Mouse (Mus musculus): ENCODE measurements around the gene Itga6. TPM values are rescaled to one million over a fixed set of nuclear protein-coding genes. Genes with fewer than 3 reads are reported as not detected.
"Not testable (repeated sequence)": the region's sequence is repeated elsewhere in the genome, so short reads cannot be mapped to it uniquely, and the experiment has no call there.

Itga6 gene
- total RNA-seq, 2 experiments from 2014 or later: 73.4 to 76.6 TPM

GRCm38 (mm10) chr2:71837791-71838190, 92.4 kb downstream of the Itga6 start:
- DNase-seq (ENCODE audit: low spot score in 2 of 2): peak in 1 of 2 experiments; percentile 71

- DNase-seq (ENCODE audit: low spot score in 2 of 2): no peak
Measured at GRCm38 (mm10) chr2:71843316-71843715, 97.9 kb downstream of the Itga6 start.

GRCm38 (mm10) chr2:71844906-71845305, 99.5 kb downstream of the Itga6 start:
- DNase-seq (ENCODE audit: low spot score in 2 of 2): no peak

DNA sequence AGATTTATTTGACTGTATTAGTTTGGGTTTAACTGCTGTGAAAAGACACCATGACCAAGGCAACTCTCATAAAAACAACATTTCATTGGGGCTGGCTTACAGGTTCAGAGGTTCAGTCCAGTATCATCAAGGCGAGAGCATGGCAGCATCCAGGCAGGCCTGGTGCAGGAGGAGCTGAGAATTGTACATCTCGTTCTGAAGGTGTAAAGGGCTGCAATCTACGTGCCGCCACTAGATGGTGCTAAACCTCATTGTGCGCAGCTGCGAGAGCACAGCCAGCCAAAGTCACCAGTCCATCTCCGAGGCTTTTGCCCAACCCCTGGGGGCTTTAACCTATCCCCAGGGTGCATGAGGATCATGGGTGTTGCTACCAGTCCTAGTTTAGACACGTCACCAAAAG, 106.7 kb downstream of the Itga6 start:
- not testable (repeated sequence) for DNase-seq (ENCODE audit: low spot score in 2 of 2)

GRCm38 (mm10) chr2:71855076-71855475, 109.7 kb downstream of the Itga6 start:
- no peak for DNase-seq (ENCODE audit: low spot score in 2 of 2)

- DNase-seq (ENCODE audit: low spot score in 2 of 2): no peak
Measured at GRCm38 (mm10) chr2:71863531-71864173, 118.2 kb downstream of the Itga6 start.

- DNase-seq (ENCODE audit: low spot score in 2 of 2): no peak
Measured at GRCm38 (mm10) chr2:71865022-71865421, 119.6 kb downstream of the Itga6 start.

GRCm38 (mm10) chr2:71865935-71866334, 120.5 kb downstream of the Itga6 start:
- DNase-seq (ENCODE audit: low spot score in 2 of 2): no peak

- DNase-seq (ENCODE audit: low spot score in 2 of 2): no peak
Measured at GRCm38 (mm10) chr2:71866565-71866964, 121.1 kb downstream of the Itga6 start.

DNA sequence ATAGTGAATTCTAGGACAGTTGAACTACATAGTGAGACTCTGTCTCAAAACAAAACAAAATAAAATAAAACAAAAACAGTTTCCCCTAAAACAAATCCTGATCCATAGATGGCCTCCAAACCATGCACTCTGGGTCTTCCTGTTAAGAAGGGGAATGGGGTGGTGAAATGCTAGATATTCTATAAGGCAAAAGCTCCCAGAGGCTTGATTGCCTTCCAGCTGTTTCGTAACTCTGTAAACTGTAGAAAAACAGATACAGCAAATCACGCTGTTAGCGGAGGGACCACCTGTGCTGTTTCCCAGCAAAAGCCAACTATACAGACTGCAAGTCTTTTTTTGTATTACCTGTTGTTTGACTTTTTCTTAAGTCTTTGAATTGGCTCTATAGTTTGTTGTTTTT, 121.6 kb downstream of the Itga6 start:
- no peak for DNase-seq (ENCODE audit: low spot score in 2 of 2)

DNA sequence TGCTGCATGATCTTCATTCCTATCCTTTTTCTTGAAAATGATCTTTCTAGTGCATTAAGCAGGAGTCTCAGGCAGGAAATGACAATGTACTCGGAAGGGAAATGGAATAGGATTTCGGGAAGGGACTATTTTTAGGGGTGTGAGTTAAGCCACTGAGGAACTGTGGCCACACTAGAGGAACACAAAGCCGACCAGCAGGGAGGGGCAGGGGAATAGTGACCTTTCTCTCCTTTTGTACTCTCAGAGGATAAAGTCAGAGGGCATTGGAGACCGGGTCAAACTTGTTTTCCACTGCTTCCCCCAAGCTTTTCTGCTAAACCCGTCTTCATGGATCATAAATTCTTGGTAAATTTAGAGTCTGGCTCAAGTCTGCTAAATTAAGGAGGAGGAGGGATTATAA, 122.1 kb downstream of the Itga6 start:
- no peak for DNase-seq (ENCODE audit: low spot score in 2 of 2)

DNA sequence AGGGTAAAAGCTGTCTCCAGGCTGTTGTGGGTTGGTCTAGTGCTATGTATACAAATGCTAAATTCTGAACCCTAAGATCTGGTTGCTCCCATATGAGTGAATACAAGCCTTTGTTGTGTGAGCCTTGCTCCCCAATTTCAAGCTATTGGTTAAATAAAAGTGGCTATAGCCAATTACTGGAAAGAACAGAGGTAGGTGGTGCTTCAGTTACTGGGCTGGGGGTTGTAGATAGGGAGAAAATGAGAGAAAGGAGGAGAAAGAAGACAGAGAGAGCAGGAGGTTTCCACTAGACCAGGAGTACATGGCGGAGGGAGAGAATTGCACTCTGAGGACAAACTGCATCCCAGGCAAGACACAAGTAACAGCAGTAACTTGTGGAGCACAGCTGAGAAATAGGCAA, 122.8 kb downstream of the Itga6 start:
- DNase-seq (ENCODE audit: low spot score in 2 of 2): no peak

- no peak for DNase-seq (ENCODE audit: low spot score in 2 of 2)
Measured at GRCm38 (mm10) chr2:71872141-71872540, 126.7 kb downstream of the Itga6 start.

- peak; percentile 98 to 99 for DNase-seq (ENCODE audit: low spot score in 2 of 2)
Measured at GRCm38 (mm10) chr2:71872801-71873443, 127.5 kb downstream of the Itga6 start, which contains the start of gene Pdk1. Pdk1 (plus strand) TSS chr2:71873224.

DNA sequence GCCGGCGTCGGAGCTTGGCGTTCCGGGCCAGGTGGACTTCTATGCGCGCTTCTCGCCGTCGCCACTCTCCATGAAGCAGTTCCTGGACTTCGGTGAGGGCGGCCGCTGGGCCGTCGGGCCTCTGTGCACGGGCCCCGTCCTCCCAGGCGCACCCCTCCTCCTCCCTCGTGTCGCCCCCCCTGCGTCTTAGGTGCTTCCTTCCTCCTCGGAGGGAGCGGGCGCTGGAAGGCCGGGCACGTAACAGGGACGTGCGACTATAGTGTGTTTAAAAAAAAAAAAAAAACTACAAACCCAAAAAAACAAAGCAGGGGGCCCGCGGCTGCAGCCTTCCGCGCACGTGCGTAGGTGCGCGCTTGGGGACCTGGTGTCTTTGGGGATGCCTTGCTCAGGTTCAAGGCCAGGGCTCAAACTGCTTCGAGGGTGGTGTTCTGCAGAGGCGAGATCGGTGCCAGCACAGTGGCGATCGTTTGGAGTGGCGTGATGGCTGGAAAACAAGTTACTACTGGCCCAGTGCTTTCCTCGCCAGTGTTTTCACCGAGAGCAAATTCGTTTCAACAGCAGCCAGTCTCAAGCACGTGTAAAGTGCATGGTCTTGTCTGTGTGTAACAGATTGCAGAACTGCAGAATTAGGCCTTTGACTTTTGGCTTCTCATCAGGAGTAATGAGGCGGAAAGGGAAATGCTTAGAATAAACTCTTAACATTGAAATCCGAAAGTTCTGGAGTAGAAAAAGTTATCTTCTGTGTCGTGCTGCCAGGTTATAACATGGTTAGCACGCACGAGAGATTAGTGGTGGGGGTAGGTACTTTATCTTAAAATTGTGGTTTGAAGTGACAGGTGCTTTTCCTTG, 128.3 kb downstream of the Itga6 start:
- peak; percentile 34 to 40 for DNase-seq (ENCODE audit: low spot score in 2 of 2)

GRCm38 (mm10) chr2:71874422-71874821, 129.0 kb downstream of the Itga6 start:
- DNase-seq (ENCODE audit: low spot score in 2 of 2): no peak

DNA sequence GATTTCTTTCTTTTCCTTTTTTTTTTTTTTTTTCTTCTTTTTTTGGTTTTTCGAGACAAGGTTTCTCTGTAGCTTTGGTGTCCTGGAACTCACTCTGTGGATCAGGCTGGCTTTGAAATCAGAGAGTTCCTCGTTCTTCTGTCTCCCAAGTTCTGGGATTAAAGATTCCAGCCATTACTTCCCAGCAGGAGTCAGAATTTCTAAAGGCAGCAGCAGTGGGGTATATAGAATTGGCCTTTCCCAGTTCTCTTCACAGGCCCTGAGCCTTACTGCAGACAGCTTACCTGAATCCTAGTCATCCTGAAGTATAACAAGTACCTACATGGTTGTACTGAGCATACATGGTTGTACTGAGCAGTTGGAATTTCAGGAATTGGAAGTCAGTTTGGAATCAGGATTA, 129.4 kb downstream of the Itga6 start:
- no peak for DNase-seq (ENCODE audit: low spot score in 2 of 2)

DNA sequence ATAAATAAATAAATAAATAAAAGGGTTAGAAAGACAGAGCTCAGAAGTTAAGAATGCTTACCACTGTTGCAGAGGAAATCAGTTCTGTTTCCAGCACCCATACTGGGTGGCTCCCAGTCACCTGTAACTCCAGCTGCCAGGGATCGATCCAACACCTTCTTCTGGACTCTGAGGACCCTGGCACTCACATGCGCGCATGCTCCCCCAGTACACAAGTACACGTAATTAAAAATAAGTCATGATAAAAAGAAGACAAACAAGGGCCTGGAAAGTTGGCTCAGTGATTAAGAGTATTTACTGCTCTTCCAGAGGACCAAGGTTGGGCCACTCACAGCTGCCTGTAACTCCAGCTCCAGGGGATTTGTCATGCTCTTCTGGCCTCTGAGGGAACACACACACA, 132.4 kb downstream of the Itga6 start:
- no peak for DNase-seq (ENCODE audit: low spot score in 2 of 2)

GRCm38 (mm10) chr2:71878441-71878840, 133.0 kb downstream of the Itga6 start:
- no peak for DNase-seq (ENCODE audit: low spot score in 2 of 2)

GRCm38 (mm10) chr2:71878943-71879342, 133.5 kb downstream of the Itga6 start:
- DNase-seq (ENCODE audit: low spot score in 2 of 2): no peak

GRCm38 (mm10) chr2:71882914-71883651, 137.7 kb downstream of the Itga6 start:
- no peak for DNase-seq (ENCODE audit: low spot score in 2 of 2)
